Mouse (Mus musculus) heart, postnatal 0 days (tissue): Measurements from ENCODE around the gene Pds5b.

Experiments
- CTCF ChIP-seq: IDR thresholded peaks from 2 replicates; pipeline ENCODE4 v1.5.1; 2016; ENCODE audit warnings: antibody characterized with exemption, control low read depth, low read depth
- EP300 ChIP-seq: IDR thresholded peaks from 2 replicates; pipeline ENCODE4 v1.6.1; 2016; ENCODE audit warnings: antibody characterized with exemption, low read depth

- TF ChIP-seq CTCF: no peak
- no peak for TF ChIP-seq EP300
Measured at GRCm38 (mm10) chr5:150724641-150725040, 51.1 kb downstream of the Pds5b start.
